Mouse (Mus musculus) ES-E14 (cell line): Measurements from ENCODE around the gene Arhgef25. TPM values are rescaled to one million over a fixed set of nuclear protein-coding genes. Genes with fewer than 3 reads are reported as not detected.

ENCODE experiments used
- DNase-seq: peaks from one replicate; pipeline ENCODE4 v3.0.0-alpha.2; 2013; ENCODE audit warnings: low read depth, low spot score
- H3K27ac ChIP-seq: 2 replicates; pipeline ENCODE4 v1.5.1; 2012; ENCODE audit warnings: low read depth, mild to moderate bottlenecking, low read length, moderate library complexity, mixed read lengths; ENCODE audit not compliant: poor library complexity, insufficient read depth, severe bottlenecking
- H3K36me3 ChIP-seq: 2 replicates; pipeline ENCODE4 v1.6.1; 2012; ENCODE audit warnings: mild to moderate bottlenecking, low read length, moderate library complexity, mixed read lengths; ENCODE audit not compliant: control insufficient read depth, poor library complexity, insufficient read depth, severe bottlenecking
- H3K4me1 ChIP-seq, 2 experiments: fragments of 150-350 bp in 1 of 2; sonication (generic) in 1 of 2; 2 replicates each; pipeline ENCODE4 v1.6.1; 2012; ENCODE audit warnings: low read length in 2 of 2, mild to moderate bottlenecking in 1 of 2, mixed read lengths in 1 of 2; ENCODE audit not compliant: control insufficient read depth in 2 of 2, insufficient read depth in 2 of 2, poor library complexity in 1 of 2
- H3K4me3 ChIP-seq, 2 experiments: fragments of 150-350 bp in 1 of 2; sonication (generic) in 1 of 2; 2 replicates each; pipeline ENCODE4 v1.5.1; 2012; ENCODE audit warnings: low read length in 2 of 2, low read depth in 1 of 2, mild to moderate bottlenecking in 1 of 2, mixed read lengths in 1 of 2; ENCODE audit not compliant: insufficient read depth in 1 of 2, poor library complexity in 1 of 2, severe bottlenecking in 1 of 2
- H3K9ac ChIP-seq: 2 replicates; pipeline ENCODE4 v1.6.1; 2012; ENCODE audit warnings: low read depth, mild to moderate bottlenecking, low read length, mixed read lengths; ENCODE audit not compliant: poor library complexity, insufficient read depth, severe bottlenecking
- H3K9me3 ChIP-seq: fragments of 150-350 bp; sonication (generic); 2 replicates; pipeline ENCODE4 v1.6.1; 2012; ENCODE audit warnings: low read depth, mild to moderate bottlenecking, low read length; ENCODE audit not compliant: control insufficient read depth, insufficient read depth
- CHD2 ChIP-seq: IDR thresholded peaks from 2 replicates; pipeline ENCODE4 v1.6.1; 2014; ENCODE audit warnings: mild to moderate bottlenecking, low read depth, low read length, inconsistent platforms
- HCFC1 ChIP-seq: IDR thresholded peaks from 2 replicates; pipeline ENCODE4 v1.6.1; 2012; ENCODE audit warnings: low read length, inconsistent platforms, borderline replicate concordance; ENCODE audit not compliant: insufficient read depth
- MAFK ChIP-seq: IDR thresholded peaks from 2 replicates; pipeline ENCODE4 v1.6.1; 2014; ENCODE audit warnings: mild to moderate bottlenecking, low read depth, low read length, inconsistent platforms; ENCODE audit not compliant: insufficient read depth
- ZC3H11A ChIP-seq: IDR thresholded peaks from 2 replicates; pipeline ENCODE4 v1.6.1; 2012; ENCODE audit warnings: low read depth, mild to moderate bottlenecking, inconsistent platforms, low read length, borderline replicate concordance
- ZNF384 ChIP-seq: IDR thresholded peaks from 2 replicates; pipeline ENCODE4 v1.6.1; 2012; ENCODE audit warnings: low read depth, low read length, inconsistent platforms
- in situ Hi-C, 2 experiments: fragments of 600-800 bp; cut with MboI; formaldehyde crosslinking; loops; one replicate each; pipeline ENCODE4 v1.15.1; 2025; ENCODE audit warnings: low sequenced_read_pairs in 2 of 2, inconsistent platforms in 1 of 2; ENCODE audit not compliant: unreplicated experiment in 2 of 2
- total RNA-seq: library from RNA; depleted of rRNA; stranded (reverse); fragments of 300-350 nt; gene quantifications from 2 replicates; pipeline ENCODE4 v1.2.3, GENCODE M21; 2012

Gene Arhgef25
- total RNA-seq, 1 experiment: 39.2 TPM

DNA sequence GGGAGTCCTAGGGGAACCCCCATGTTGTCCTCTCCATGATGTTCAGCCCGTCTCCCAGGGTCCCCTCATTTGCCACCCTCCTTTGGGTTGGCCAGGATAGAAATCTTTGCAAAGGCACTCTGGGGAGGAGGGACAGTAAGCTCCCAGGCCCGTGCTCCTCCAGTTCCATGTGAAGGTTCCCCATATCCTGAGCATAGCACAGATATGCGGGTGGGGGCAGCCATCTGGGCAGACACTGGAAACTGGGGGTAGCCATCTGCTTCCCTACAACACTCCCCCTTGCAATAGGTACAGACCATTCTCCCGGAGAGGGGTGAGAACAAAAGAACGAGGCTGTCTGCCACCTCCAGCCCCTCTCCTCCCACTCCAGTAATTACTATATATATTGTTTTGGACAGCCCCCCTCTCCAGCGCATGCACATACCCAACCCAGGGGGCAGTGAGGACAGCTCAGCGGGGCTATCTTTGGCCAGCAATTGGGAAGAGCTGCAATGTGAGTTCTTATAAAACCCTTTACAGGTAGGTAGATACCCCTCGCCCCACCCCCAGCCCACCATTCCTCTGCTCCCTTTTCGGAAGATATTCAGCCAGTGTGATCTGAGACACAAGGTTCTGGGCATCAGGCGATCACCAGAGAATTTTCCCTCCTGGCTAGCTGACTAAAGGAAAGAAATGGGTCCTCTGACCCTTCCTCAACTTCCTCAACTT lies 2.4 kb downstream of the Arhgef25 start:
- Histone ChIP-seq H3K9ac (peak overlapping the region; percentile 90; the same call in 1 of the 2 replicates), H3K27ac (no peak overlapping the region), H3K4me3 (peak overlapping the region; percentile 81 to 99), H3K36me3 (peaks cover 20% of the 10 kb centered on the region; the same call in 1 of the 2 replicates), H3K9me3 (no peaks in the 10 kb centered on the region), H3K4me1 (peaks cover 2 to 33% of the 10 kb centered on the region in 2 experiments; a peak in 3 of 4 replicates)
- in situ Hi-C loops: no loop called here
- DNase-seq: no peak
- TF ChIP-seq ZC3H11A (no peak), CHD2 (no peak), MAFK (no peak), HCFC1 (no peak), ZNF384 (no peak)

DNA sequence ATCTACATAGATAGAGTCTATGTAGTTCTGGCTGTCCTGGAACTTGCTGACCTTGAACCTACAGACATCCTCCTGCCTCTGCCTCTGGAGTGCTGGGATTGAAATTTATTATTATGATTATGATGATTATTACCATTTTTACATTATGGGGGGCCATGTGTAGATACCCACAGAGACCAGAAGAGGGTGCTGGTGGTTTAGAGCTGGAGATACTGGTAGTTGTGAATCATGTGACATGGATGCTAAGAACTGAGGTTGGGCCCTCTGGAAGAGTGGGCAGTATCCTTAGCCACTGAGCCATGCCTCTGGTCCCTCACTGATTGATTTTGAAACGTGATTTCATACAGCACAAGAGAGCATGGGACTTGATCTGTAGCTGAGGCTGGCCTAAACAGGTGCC lies 3.4 kb downstream of the Arhgef25 start:
- Histone ChIP-seq H3K9ac (no peak overlapping the region), H3K36me3 (peaks cover 18% of the 10 kb centered on the region; the same call in 1 of the 2 replicates), H3K4me1 (peaks cover 0 to 31% of the 10 kb centered on the region in 2 experiments; a peak in 3 of 4 replicates), H3K4me3 (no peak overlapping the region), H3K27ac (no peak overlapping the region), H3K9me3 (no peaks in the 10 kb centered on the region)
- no peak for TF ChIP-seq MAFK
- in situ Hi-C loops: no loop called here
- no peak for DNase-seq

DNA sequence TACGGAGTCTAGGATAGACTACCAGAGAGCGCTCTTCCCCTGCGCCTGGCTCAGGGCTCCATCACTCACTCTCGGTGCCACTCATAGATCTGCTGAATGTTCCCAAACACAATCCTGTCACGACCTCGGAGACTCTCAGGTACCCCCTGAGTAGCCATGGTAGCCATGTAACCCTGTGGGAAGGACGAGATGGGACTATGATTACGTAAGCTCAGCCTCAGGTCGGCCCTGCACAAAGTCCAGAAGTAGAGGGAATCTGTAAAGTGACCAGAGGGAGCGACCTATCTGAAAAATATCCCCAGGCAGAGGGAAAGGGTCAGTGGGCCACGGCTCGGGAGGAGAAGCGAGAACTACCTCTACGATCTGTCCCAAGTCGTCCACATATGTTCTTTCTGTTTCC lies 4.4 kb downstream of the Arhgef25 start:
- Histone ChIP-seq H3K27ac (no peak overlapping the region), H3K4me3 (no peak overlapping the region), H3K9ac (no peak overlapping the region), H3K9me3 (no peaks in the 10 kb centered on the region), H3K36me3 (peaks cover 18% of the 10 kb centered on the region; the same call in 1 of the 2 replicates), H3K4me1 (peaks cover 0 to 22% of the 10 kb centered on the region in 2 experiments; a peak in 3 of 4 replicates)
- TF ChIP-seq CHD2: no peak
- TF ChIP-seq HCFC1: no peak
- TF ChIP-seq ZC3H11A: no peak
- no peak for TF ChIP-seq ZNF384
- no peak for TF ChIP-seq MAFK
- no peak for DNase-seq
- in situ Hi-C loops: no loop called here

DNA sequence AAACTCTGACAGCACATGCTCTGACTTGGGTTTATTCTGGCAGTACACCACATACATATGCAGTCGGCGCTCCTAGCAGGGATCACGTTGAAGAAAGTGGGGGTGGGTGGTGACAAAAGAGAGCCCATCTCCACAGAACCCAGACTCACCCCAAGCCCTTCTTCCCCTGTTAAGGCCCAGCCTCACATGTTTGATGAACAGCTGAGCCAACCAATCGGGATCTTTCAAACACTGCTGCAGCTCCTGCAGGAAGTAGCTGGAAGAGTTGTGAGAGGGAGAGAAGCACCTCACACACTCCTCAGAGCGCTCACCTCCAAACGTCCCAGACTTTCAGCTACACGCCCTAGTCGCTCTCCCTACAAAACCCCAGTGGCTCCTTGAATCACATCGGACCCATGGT lies 4.8 kb downstream of the Arhgef25 start:
- H3K4me3 ChIP-seq: no peak overlapping the region
- H3K9me3 ChIP-seq: no peaks in the 10 kb centered on the region
- TF ChIP-seq ZC3H11A (no peak), ZNF384 (no peak), HCFC1 (no peak), CHD2 (no peak), MAFK (no peak)
- H3K36me3 ChIP-seq: peaks cover 18% of the 10 kb centered on the region; the same call in 1 of the 2 replicates
- H3K4me1 ChIP-seq: peaks cover 0 to 23% of the 10 kb centered on the region in 2 experiments; a peak in 3 of 4 replicates
- no peak overlapping the region for H3K9ac ChIP-seq
- no peak overlapping the region for H3K27ac ChIP-seq
- in situ Hi-C loops: no loop called here
- no peak for DNase-seq
